Mouse (Mus musculus): Measurements from ENCODE around the gene 2010300C02Rik. TPM values are rescaled to one million over a fixed set of nuclear protein-coding genes. Genes with fewer than 3 reads are reported as not detected.
A peak's percentile ranks its signal among the peaks of the same experiment; 100 is the strongest.

2010300C02Rik gene
- polyA plus RNA-seq, 2 experiments = 3.7 to 4.1 TPM

DNA sequence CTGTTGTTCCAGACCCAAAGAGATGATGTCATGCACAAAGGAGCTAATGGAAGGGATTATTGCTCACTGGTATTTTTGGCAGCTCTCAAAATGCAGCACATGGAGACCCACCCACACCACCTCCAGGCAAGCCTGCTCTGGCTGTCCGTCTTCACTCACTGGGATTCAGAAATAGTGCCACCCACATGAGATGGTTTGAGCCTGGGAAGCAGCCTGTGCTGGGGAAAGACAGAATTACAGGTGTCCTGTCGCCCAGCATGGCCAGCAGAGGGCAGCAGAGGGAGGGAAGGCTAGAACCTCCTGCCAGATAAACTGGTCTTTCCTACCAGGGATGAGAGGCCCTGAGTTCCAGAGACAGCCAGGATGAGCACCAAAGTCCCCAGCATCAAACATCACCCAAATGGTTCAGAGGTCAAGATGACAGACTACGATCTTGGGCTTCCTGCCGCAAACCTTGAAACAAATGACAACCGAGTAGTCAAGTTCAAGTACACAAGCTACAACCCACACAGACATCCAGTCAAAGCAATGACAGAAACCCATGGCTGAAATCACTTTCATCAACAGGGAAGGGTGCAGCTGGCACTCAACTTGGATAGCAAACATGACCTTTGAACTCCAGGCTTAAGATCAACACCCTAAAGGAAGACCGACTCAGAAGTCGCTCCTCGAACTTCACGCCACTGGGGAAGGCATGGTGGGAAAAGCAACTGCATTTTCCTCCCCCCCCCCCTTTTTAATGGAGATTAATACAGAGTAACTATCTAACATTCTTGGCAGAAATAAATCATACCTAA, 41.4 kb downstream of the 2010300C02Rik start:
- DNase-seq (ENCODE audit: low spot score) (peak; percentile 76), ATAC-seq (ENCODE audit: low FRiP score, low read depth) (no peak)
- no peak for TF ChIP-seq POLR2A (IDR thresholded peaks at IDR 0.05; ENCODE audit: borderline replicate concordance, extremely low read depth, insufficient read depth, insufficient read length)
- no peak overlapping the region for H3K27ac ChIP-seq (replicated peaks; ENCODE audit: low read depth, low read length)
- H3K27me3 ChIP-seq (ENCODE audit: control insufficient read depth, insufficient read depth, low read length) = no peaks in the 10 kb centered on the region
- H3K9me3 ChIP-seq (ENCODE audit: control insufficient read depth, low read length) = no peaks in the 10 kb centered on the region
- H3K4me1 ChIP-seq (ENCODE audit: control insufficient read depth, insufficient read depth, low read length) = no peaks in the 10 kb centered on the region
- WGBS = 69% methylated on average over 9 of the region's 9 CpGs
- no peaks in the 10 kb centered on the region for H3K36me3 ChIP-seq (ENCODE audit: control insufficient read depth, insufficient read depth, low read length)
- H3K4me2 ChIP-seq (replicated peaks; ENCODE audit: low read depth, low read length, severe bottlenecking) = no peak overlapping the region
- H3K9ac ChIP-seq (ENCODE audit: low read depth, low read length, severe bottlenecking) = no peak overlapping the region
- no peak overlapping the region for H3K4me3 ChIP-seq (replicated peaks; ENCODE audit: low read length)

DNA sequence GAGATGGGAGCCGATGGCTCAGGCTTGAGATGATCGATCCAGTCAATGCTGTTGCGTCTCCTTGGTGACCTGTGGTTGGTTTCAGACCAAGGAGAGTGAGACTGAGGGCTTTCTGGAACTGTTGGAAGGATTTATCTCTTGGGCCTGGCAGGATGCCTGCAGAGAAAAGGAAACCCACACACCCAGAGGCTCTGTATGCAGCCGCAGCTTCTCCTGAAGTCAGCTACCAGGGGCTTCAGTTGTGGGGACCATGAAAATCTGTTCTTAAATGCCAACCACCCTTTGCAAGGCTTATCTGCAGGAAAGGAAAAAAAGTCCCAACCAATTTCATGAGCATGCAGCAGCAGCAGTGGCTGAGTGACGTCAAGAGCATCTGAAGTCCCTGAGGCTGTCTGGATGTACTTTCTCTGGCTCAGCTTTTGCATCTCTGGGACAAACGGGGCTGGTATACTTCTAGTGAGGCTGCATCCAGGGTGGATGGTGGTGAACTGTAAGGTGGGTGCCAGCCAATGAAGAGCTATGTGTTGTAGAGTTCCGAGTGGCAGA, 42.8 kb downstream of the 2010300C02Rik start:
- 81% methylated on average over 7 of the region's 7 CpGs for WGBS
- Histone ChIP-seq H3K4me1 (ENCODE audit: control insufficient read depth, insufficient read depth, low read length) (no peaks in the 10 kb centered on the region), H3K9ac (ENCODE audit: low read depth, low read length, severe bottlenecking) (no peak overlapping the region), H3K27ac (replicated peaks; ENCODE audit: low read depth, low read length) (no peak overlapping the region), H3K27me3 (ENCODE audit: control insufficient read depth, insufficient read depth, low read length) (no peaks in the 10 kb centered on the region), H3K4me3 (replicated peaks; ENCODE audit: low read length) (no peak overlapping the region), H3K9me3 (ENCODE audit: control insufficient read depth, low read length) (no peaks in the 10 kb centered on the region), H3K36me3 (ENCODE audit: control insufficient read depth, insufficient read depth, low read length) (no peaks in the 10 kb centered on the region), H3K4me2 (replicated peaks; ENCODE audit: low read depth, low read length, severe bottlenecking) (no peak overlapping the region)
- ATAC-seq (ENCODE audit: low FRiP score, low read depth) (no peak), DNase-seq (ENCODE audit: low spot score) (no peak)
- no peak for TF ChIP-seq POLR2A (IDR thresholded peaks at IDR 0.05; ENCODE audit: borderline replicate concordance, extremely low read depth, insufficient read depth, insufficient read length)

DNA sequence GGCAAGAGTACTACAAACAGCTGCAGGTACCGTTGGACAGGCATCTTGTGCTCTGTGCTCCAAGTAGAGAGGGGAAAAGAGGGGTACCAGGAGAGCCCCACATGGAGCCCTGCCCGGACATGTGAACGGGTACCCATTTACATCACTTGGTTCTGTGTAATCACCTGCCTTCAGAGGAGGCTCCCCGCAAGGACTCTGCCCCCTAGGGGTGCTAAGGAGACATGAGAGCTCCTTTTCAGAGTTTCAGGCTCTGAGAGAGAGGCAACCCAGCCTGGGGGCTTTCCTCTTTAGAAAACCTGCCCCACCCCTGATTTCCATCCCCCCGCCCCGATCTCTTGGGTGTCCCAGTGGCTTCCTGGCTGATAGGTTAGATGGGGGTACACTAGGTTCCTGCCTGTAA, 44.4 kb downstream of the 2010300C02Rik start:
- Histone ChIP-seq H3K4me2 (replicated peaks; ENCODE audit: low read depth, low read length, severe bottlenecking) (no peak overlapping the region), H3K9ac (ENCODE audit: low read depth, low read length, severe bottlenecking) (no peak overlapping the region), H3K4me1 (ENCODE audit: control insufficient read depth, insufficient read depth, low read length) (no peaks in the 10 kb centered on the region), H3K36me3 (ENCODE audit: control insufficient read depth, insufficient read depth, low read length) (no peaks in the 10 kb centered on the region), H3K27me3 (ENCODE audit: control insufficient read depth, insufficient read depth, low read length) (no peaks in the 10 kb centered on the region), H3K27ac (replicated peaks; ENCODE audit: low read depth, low read length) (no peak overlapping the region), H3K9me3 (ENCODE audit: control insufficient read depth, low read length) (no peaks in the 10 kb centered on the region), H3K4me3 (replicated peaks; ENCODE audit: low read length) (no peak overlapping the region)
- TF ChIP-seq POLR2A (IDR thresholded peaks at IDR 0.05; ENCODE audit: borderline replicate concordance, extremely low read depth, insufficient read depth, insufficient read length) = no peak
- 60% methylated on average over 6 of the region's 6 CpGs for WGBS
- no peak for ATAC-seq (ENCODE audit: low FRiP score, low read depth)
- no peak for DNase-seq (ENCODE audit: low spot score)

DNA sequence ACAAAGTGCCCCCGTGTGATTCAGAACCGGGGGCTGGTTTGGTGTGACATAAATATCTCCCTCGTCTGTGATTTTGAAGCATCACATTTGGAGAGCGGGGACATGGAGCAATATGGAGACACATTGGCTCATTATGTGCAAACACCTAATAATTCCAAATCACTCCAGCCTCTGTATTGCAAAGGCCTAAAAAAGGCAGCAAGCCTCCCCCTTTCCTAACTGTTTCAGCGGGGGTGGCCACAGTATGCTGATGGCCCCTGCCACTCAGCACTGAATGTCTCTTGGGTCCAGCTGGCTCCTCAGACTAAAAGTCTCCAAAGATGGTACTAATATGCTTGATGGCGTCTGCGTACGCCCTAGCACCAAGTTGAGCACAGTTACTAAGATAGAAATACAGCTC, 45.6 kb downstream of the 2010300C02Rik start:
- Histone ChIP-seq H3K9me3 (ENCODE audit: control insufficient read depth, low read length) (no peaks in the 10 kb centered on the region), H3K36me3 (ENCODE audit: control insufficient read depth, insufficient read depth, low read length) (no peaks in the 10 kb centered on the region), H3K27me3 (ENCODE audit: control insufficient read depth, insufficient read depth, low read length) (no peaks in the 10 kb centered on the region), H3K4me3 (replicated peaks; ENCODE audit: low read length) (no peak overlapping the region), H3K27ac (replicated peaks; ENCODE audit: low read depth, low read length) (no peak overlapping the region), H3K4me2 (replicated peaks; ENCODE audit: low read depth, low read length, severe bottlenecking) (no peak overlapping the region), H3K4me1 (ENCODE audit: control insufficient read depth, insufficient read depth, low read length) (no peaks in the 10 kb centered on the region), H3K9ac (ENCODE audit: low read depth, low read length, severe bottlenecking) (no peak overlapping the region)
- 89% methylated on average over 8 of the region's 8 CpGs for WGBS
- TF ChIP-seq POLR2A (IDR thresholded peaks at IDR 0.05; ENCODE audit: borderline replicate concordance, extremely low read depth, insufficient read depth, insufficient read length) = no peak
- DNase-seq (ENCODE audit: low spot score) (no peak), ATAC-seq (ENCODE audit: low FRiP score, low read depth) (no peak)

DNA sequence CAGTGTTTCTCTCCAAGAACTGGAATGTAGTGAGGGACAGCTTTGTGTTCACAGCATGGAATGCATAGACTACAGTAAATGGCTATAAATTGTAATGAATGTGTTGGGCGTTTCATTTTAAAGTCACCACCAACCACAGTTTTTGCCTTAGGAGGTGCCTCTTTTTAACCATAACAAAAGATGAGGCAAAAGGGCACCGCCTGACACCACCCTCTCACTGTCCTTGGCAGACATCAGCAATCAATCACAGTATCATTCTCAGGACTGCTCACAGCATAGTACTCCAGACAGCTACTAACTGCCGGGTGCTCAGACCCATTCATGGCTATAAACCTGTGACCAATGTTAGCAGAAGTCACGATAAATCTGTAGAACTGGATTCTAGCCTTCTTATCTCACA, 48.6 kb downstream of the 2010300C02Rik start:
- Histone ChIP-seq H3K4me1 (ENCODE audit: control insufficient read depth, insufficient read depth, low read length) (no peaks in the 10 kb centered on the region), H3K9me3 (ENCODE audit: control insufficient read depth, low read length) (no peaks in the 10 kb centered on the region), H3K27ac (replicated peaks; ENCODE audit: low read depth, low read length) (no peak overlapping the region), H3K4me2 (replicated peaks; ENCODE audit: low read depth, low read length, severe bottlenecking) (no peak overlapping the region), H3K36me3 (ENCODE audit: control insufficient read depth, insufficient read depth, low read length) (no peaks in the 10 kb centered on the region), H3K4me3 (replicated peaks; ENCODE audit: low read length) (no peak overlapping the region), H3K27me3 (ENCODE audit: control insufficient read depth, insufficient read depth, low read length) (no peaks in the 10 kb centered on the region), H3K9ac (ENCODE audit: low read depth, low read length, severe bottlenecking) (no peak overlapping the region)
- 43% methylated on average over 4 of the region's 4 CpGs for WGBS
- no peak for TF ChIP-seq POLR2A (IDR thresholded peaks at IDR 0.05; ENCODE audit: borderline replicate concordance, extremely low read depth, insufficient read depth, insufficient read length)
- DNase-seq (ENCODE audit: low spot score) = no peak
- ATAC-seq (ENCODE audit: low FRiP score, low read depth) = no peak
